Mouse (Mus musculus) hindbrain, embryonic 13.5 days (tissue): Measurements from ENCODE around the gene Gcnt2. TPM values are rescaled to one million over a fixed set of nuclear protein-coding genes. Genes with fewer than 3 reads are reported as not detected.
"Not testable (repeated sequence)": the region's sequence is repeated elsewhere in the genome, so short reads cannot be mapped to it uniquely, and the experiment has no call there.

ENCODE experiments used
- ATAC-seq: fragments of 200-750 bp; cut with Nextera tagmentation; 2 replicates; pipeline ENCODE4 v1.8.0; 2017; ENCODE audit warnings: moderate TSS enrichment; ENCODE audit not compliant: low FRiP score
- H3K27ac ChIP-seq: fragments of 300-500 bp; sonication (generic); 2 replicates; pipeline ENCODE4 v1.5.1; 2015; ENCODE audit warnings: inconsistent platforms, mild to moderate bottlenecking, moderate library complexity
- H3K27me3 ChIP-seq: fragments of 300-500 bp; sonication (generic); 2 replicates; pipeline ENCODE4 v1.6.1; 2015; ENCODE audit warnings: mild to moderate bottlenecking, inconsistent platforms
- H3K36me3 ChIP-seq: fragments of 300-500 bp; sonication (generic); 2 replicates; pipeline ENCODE4 v1.6.1; 2015; ENCODE audit warnings: mild to moderate bottlenecking, inconsistent platforms
- H3K4me1 ChIP-seq: fragments of 300-500 bp; sonication (generic); replicated peaks from 2 replicates; pipeline ENCODE4 v1.6.1; 2015; ENCODE audit warnings: inconsistent platforms
- H3K4me2 ChIP-seq: fragments of 300-500 bp; sonication (generic); 2 replicates; pipeline ENCODE4 v1.6.1; 2015; ENCODE audit warnings: inconsistent platforms, mild to moderate bottlenecking, moderate library complexity
- H3K4me3 ChIP-seq: fragments of 300-500 bp; sonication (generic); 2 replicates; pipeline ENCODE4 v1.5.1; 2015; ENCODE audit warnings: mild to moderate bottlenecking, inconsistent platforms
- H3K9ac ChIP-seq: fragments of 300-500 bp; sonication (generic); 2 replicates; pipeline ENCODE4 v1.6.1; 2015; ENCODE audit warnings: mild to moderate bottlenecking, inconsistent platforms
- H3K9me3 ChIP-seq: fragments of 300-500 bp; sonication (generic); 2 replicates; pipeline ENCODE4 v1.6.1; 2016; ENCODE audit warnings: inconsistent platforms
- WGBS: fragments of 180-500 bp; shearing (Covaris S2); methylation state at CpG from one replicate; pipeline ENCODE4 v1.1.7; 2015; 5-methylcytosine and 5-hydroxymethylcytosine counted together
- microRNA-seq: library from miRNA; unstranded; fragments of <30 nt; microRNA quantifications from one replicate; pipeline ENCODE4, GENCODE M21; 2016
- polyA plus RNA-seq: library from polyadenylated mRNA; unstranded; fragments of >200 nt; fragmentation: Nextera tagmentation; extraction: Ambion mirVana; gene quantifications from 2 replicates; pipeline ENCODE4 v1.2.1, GENCODE M21; 2015

The Gcnt2 gene
- polyA plus RNA-seq, 1 experiment from 2014 or later = 6.4 TPM

DNA sequence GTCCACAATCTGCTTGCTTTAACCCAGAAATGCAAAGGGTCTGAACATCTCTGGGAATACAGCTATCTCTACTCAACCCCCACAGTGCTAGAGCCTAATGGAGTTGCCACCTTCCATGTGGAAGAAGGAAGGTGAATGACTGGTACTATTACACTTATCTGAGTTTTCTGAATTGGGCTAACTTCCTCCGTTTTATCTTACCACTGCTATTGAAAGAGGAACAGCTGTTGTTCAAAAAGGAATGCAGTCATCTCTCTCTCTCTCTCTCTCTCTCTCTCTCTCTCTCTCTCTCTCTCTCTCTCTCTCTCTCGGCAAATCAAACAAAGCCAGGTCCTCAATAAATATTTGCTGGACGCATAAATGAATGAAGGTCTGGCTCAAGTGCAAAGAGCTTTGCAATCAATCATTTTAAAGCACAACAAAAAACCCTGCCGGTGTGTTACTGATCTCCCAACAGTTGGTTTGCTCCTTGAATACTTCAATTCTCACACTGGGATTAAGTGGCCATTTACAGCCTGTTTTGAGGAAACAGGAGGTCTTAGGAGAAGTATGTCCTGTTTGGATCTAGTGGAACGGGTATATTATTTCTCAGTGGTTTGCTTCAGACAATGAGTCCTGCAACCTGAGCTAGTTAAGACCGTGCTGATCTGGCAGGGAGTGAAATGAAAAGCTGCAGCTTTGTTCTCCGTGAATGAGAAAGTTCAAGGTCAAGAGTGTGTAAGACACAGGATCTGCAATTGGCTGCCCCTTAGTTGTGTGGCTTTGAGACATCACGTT lies 135.1 kb downstream of the Gcnt2 start:
- no peak overlapping the region for H3K4me3 ChIP-seq
- H3K9me3 ChIP-seq = no peaks in the 10 kb centered on the region
- no peaks in the 10 kb centered on the region for H3K27me3 ChIP-seq
- H3K4me2 ChIP-seq = no peak overlapping the region
- 20% methylated on average over 8 of the region's 8 CpGs for WGBS
- H3K4me1 ChIP-seq = peaks cover under 1% of the 10 kb centered on the region
- no peaks in the 10 kb centered on the region for H3K36me3 ChIP-seq
- no peak for ATAC-seq
- no peak overlapping the region for H3K27ac ChIP-seq
- H3K9ac ChIP-seq = peak overlapping the region; percentile 6; the same call in 1 of the 2 replicates

GRCm38 (mm10) chr13:40998537-40998936 lies 139.0 kb downstream of the Gcnt2 start:
- H3K9me3 ChIP-seq, H3K4me2 ChIP-seq, ATAC-seq, H3K27me3 ChIP-seq, H3K9ac ChIP-seq, H3K4me3 ChIP-seq, H3K36me3 ChIP-seq, H3K27ac ChIP-seq: not testable (repeated sequence)
- peaks cover 23% of the 10 kb centered on the region for H3K4me1 ChIP-seq
- WGBS = 90% methylated on average over 5 of the region's 5 CpGs

GRCm38 (mm10) chr13:41000140-41000925 lies 140.8 kb downstream of the Gcnt2 start:
- H3K4me3 ChIP-seq = peak overlapping the region; percentile 91
- H3K27ac ChIP-seq = peak overlapping the region; percentile 96
- peak overlapping the region; percentile 87 for H3K4me2 ChIP-seq
- no peaks in the 10 kb centered on the region for H3K9me3 ChIP-seq
- peaks cover 10% of the 10 kb centered on the region for H3K36me3 ChIP-seq
- peaks cover 23% of the 10 kb centered on the region for H3K4me1 ChIP-seq
- peak; percentile 63 for ATAC-seq
- no peaks in the 10 kb centered on the region for H3K27me3 ChIP-seq
- peak overlapping the region; percentile 90 for H3K9ac ChIP-seq
- under 1% methylated on average over 25 of the region's 25 CpGs for WGBS

DNA sequence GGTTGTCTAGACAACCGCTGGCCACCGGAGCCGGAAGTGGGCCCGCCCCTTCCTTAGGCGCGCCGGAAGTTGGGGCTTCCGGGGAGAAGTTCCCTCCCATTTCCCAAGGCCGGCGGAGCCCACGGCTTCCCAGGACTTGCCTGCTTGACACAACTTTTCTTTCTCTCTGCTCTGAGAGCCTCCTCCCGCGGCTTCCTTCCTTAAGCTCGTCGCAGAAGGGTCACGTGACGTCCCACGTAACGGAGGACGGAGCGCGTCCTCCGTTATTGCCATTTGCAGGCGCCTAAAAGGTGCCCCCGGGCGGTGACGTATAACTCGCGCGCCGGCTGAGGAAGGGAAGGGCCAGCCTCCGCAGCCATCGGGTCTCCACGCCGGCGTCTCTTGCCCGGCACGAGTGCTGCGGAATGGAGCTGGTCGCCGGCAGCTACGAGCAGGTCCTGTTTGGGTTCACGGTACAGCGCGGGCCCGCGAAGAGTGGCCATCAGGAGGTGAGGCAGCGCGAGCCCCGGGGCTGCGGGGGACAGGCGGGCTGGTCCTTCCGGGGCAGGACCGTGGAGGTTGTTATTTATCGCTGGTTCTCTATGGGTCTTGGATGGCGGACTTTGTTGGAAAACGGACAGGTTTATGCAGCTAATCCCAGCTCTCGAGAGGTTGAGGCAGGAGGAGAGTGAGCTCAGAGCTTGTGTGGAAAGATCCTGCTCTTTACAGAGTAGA lies 141.5 kb downstream of the Gcnt2 start, which contains the start of gene Pak1ip1:
Gene Pak1ip1, plus strand, starts transcription at position 98 of the 714 bp plus-strand sequence.
- Histone ChIP-seq H3K4me3 (peak within 1 kb of the TSS; percentile 91), H3K4me2 (peak within 1 kb of the TSS; percentile 89), H3K27me3 (no peaks in the 10 kb centered on the region), H3K36me3 (peaks cover 18% of the 10 kb centered on the region), H3K9ac (peak within 1 kb of the TSS; percentile 90), H3K4me1 (peaks cover 23% of the 10 kb centered on the region), H3K27ac (peak within 1 kb of the TSS; percentile 96), H3K9me3 (no peaks in the 10 kb centered on the region)
- ATAC-seq = peak; percentile 97
- under 1% methylated on average over 58 of the region's 58 CpGs for WGBS

- Histone ChIP-seq H3K4me1 (peaks cover 23% of the 10 kb centered on the region), H3K36me3 (peaks cover 25% of the 10 kb centered on the region), H3K9ac (no peak overlapping the region), H3K4me3 (peak overlapping the region; percentile 91), H3K27me3 (no peaks in the 10 kb centered on the region), H3K9me3 (no peaks in the 10 kb centered on the region), H3K4me2 (peak overlapping the region; percentile 89), H3K27ac (no peak overlapping the region)
- no peak for ATAC-seq
- 88% methylated on average over 5 of the region's 5 CpGs for WGBS
These were observed 142.4 kb downstream of the Gcnt2 start for GRCm38 (mm10) chr13:41002001-41002400.

- Histone ChIP-seq H3K4me3 (no peak overlapping the region), H3K4me2 (no peak overlapping the region), H3K4me1 (peaks cover 15% of the 10 kb centered on the region), H3K27me3 (no peaks in the 10 kb centered on the region), H3K27ac (no peak overlapping the region), H3K9ac (no peak overlapping the region), H3K9me3 (no peaks in the 10 kb centered on the region), H3K36me3 (peaks cover 66% of the 10 kb centered on the region)
- ATAC-seq = no peak
- 94% methylated on average over 4 of the region's 4 CpGs for WGBS
These were observed 146.7 kb downstream of the Gcnt2 start for GRCm38 (mm10) chr13:41006244-41006643.

- Histone ChIP-seq H3K27me3 (no peaks in the 10 kb centered on the region), H3K36me3 (peaks cover 87% of the 10 kb centered on the region), H3K9me3 (no peaks in the 10 kb centered on the region), H3K4me3 (no peak overlapping the region), H3K27ac (no peak overlapping the region), H3K4me1 (0 out of 2 replicates have a peak, but pooled peaks cover 3% of the 10 kb centered on the region), H3K9ac (no peak overlapping the region), H3K4me2 (no peak overlapping the region)
- 93% methylated on average over 10 of the region's 10 CpGs for WGBS
- ATAC-seq = no peak
These were observed 148.7 kb downstream of the Gcnt2 start for GRCm38 (mm10) chr13:41008271-41008670.

DNA sequence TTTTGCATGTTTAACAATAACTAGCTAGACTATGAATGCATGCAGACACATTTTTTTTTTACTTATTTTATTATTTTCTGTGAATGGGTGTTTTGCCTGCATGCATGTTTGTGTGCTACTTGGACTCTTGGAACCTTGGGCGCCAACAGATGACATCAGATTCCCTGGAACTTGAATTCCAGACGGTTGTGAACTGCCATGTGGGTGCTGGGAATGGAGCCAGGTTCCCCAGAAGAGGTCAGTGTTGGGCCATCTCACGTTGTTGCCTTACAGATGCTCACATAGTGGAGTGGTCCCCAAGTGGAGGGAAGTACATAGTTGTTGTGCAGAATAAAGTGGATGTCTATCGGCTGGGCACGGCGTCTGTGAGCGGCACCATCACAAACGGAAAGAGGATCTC lies 149.4 kb downstream of the Gcnt2 start:
- Histone ChIP-seq H3K27ac (no peak overlapping the region), H3K4me3 (no peak overlapping the region), H3K27me3 (no peaks in the 10 kb centered on the region), H3K9ac (no peak overlapping the region), H3K4me1 (no peaks in the 10 kb centered on the region), H3K36me3 (peaks cover 91% of the 10 kb centered on the region), H3K9me3 (no peaks in the 10 kb centered on the region), H3K4me2 (no peak overlapping the region)
- no peak for ATAC-seq
- 83% methylated on average over 8 of the region's 8 CpGs for WGBS

Small RNAs within 50 kb of the gene (microRNA-seq; reads per million reads assigned to microRNA genes)
- gene Mir5124a = not detected

Other genes with a start within 250 kb of the Gcnt2 start
- gene Tfap2a, start 121.4 kb upstream of the Gcnt2 start, polyA plus RNA-seq = 14.2 and 22.9 TPM in 2 replicates
- 66.3 and 68.8 TPM in 2 replicates for gene Pak1ip1, start 141.3 kb downstream of the Gcnt2 start, polyA plus RNA-seq
- gene Tmem14c, start 156.5 kb downstream of the Gcnt2 start, polyA plus RNA-seq = 132 and 137 TPM in 2 replicates
- gene Mak, start 220.0 kb downstream of the Gcnt2 start, polyA plus RNA-seq = 0.84 and 1.2 TPM in 2 replicates